Mouse (Mus musculus) large intestine, adult 2 months (tissue): ENCODE results near the gene Wrb. TPM values are rescaled to one million over a fixed set of nuclear protein-coding genes. Genes with fewer than 3 reads are reported as not detected.
"Not testable (repeated sequence)": the region's sequence is repeated elsewhere in the genome, so short reads cannot be mapped to it uniquely, and the experiment has no call there.

Experiments used
- DNase-seq: peaks from one replicate; pipeline ENCODE4 v3.0.0-alpha.2; 2012; ENCODE audit warnings: low read depth, low spot score
- WGBS: fragments of 180-500 bp; shearing (Covaris S2); methylation state at CpG from one replicate; pipeline ENCODE4 v1.1.7; 2018; 5-methylcytosine and 5-hydroxymethylcytosine counted together
- polyA plus RNA-seq: library from polyadenylated mRNA; depleted of rRNA; stranded (reverse); fragments of >200 nt; gene quantifications from 2 replicates; pipeline ENCODE4 v1.2.3, GENCODE M21; 2012; rRNA removed

Wrb gene
- 14.0 and 17.6 TPM in 2 replicates for polyA plus RNA-seq

- under 1% methylated on average over 68 of the region's 68 CpGs for WGBS
- peak; percentile 98 for DNase-seq
These were observed at the start of gene Wrb for GRCm38 (mm10) chr16:96145110-96145800. Gene Wrb, plus strand, starts transcription at chr16:96145407.

- no peak for DNase-seq
- WGBS = 84% methylated on average over 5 of the region's 5 CpGs
These were observed 49.2 kb upstream of the Wrb start for GRCm38 (mm10) chr16:96095966-96096365.

- DNase-seq = not testable (repeated sequence)
These were observed 47.4 kb upstream of the Wrb start for GRCm38 (mm10) chr16:96097811-96098210.

GRCm38 (mm10) chr16:96103036-96103435 lies 42.2 kb upstream of the Wrb start:
- 36% methylated on average over 2 of the region's 2 CpGs for WGBS
- DNase-seq = no peak

GRCm38 (mm10) chr16:96109673-96110072 lies 35.5 kb upstream of the Wrb start:
- 41% methylated on average over 4 of the region's 4 CpGs for WGBS
- no peak for DNase-seq

GRCm38 (mm10) chr16:96110655-96111345 lies 34.4 kb upstream of the Wrb start:
- WGBS = 41% methylated on average over 5 of the region's 5 CpGs

GRCm38 (mm10) chr16:96112769-96113168 lies 32.4 kb upstream of the Wrb start:
- DNase-seq = no peak
- 47% methylated on average over 2 of the region's 2 CpGs for WGBS

More at GRCm38 (mm10) chr16:96110655-96111345, 34.4 kb upstream of the Wrb start:
- DNase-seq = no peak

GRCm38 (mm10) chr16:96114729-96115128 lies 30.5 kb upstream of the Wrb start:
- no peak for DNase-seq
- WGBS = 45% methylated on average over 4 of the region's 4 CpGs

- no peak for DNase-seq
- 47% methylated on average over 4 of the region's 4 CpGs for WGBS
These were observed 25.1 kb upstream of the Wrb start for GRCm38 (mm10) chr16:96120022-96120623.

GRCm38 (mm10) chr16:96126684-96127171 lies 18.5 kb upstream of the Wrb start:
- DNase-seq = no peak
- WGBS = 4% methylated on average over 19 of the region's 19 CpGs

- DNase-seq = no peak
- under 1% methylated on average over 52 of the region's 52 CpGs for WGBS
These were observed 17.9 kb upstream of the Wrb start for GRCm38 (mm10) chr16:96127288-96127656.

- under 1% methylated on average over 70 of the region's 72 CpGs for WGBS
- no peak for DNase-seq
These were observed 17.4 kb upstream of the Wrb start, which contains the start of gene Hmgn1 for GRCm38 (mm10) chr16:96127657-96128344. Gene Hmgn1, minus strand, starts transcription at chr16:96127729.

GRCm38 (mm10) chr16:96128466-96128865 lies 16.7 kb upstream of the Wrb start:
- DNase-seq = no peak
- 4% methylated on average over 9 of the region's 9 CpGs for WGBS

- DNase-seq = not testable (repeated sequence)
- WGBS = 20% methylated on average over 6 of the region's 6 CpGs
These were observed 478 bp upstream of the Wrb start for GRCm38 (mm10) chr16:96144748-96145109.

- no peak for DNase-seq
- 2% methylated on average over 5 of the region's 5 CpGs for WGBS
These were observed 607 bp downstream of the Wrb start for GRCm38 (mm10) chr16:96145814-96146213.

GRCm38 (mm10) chr16:96148834-96149233 lies 3.6 kb downstream of the Wrb start:
- DNase-seq = no peak
- WGBS = 54% methylated on average over 6 of the region's 6 CpGs

- no peak for DNase-seq
- 71% methylated on average over 9 of the region's 9 CpGs for WGBS
These were observed 4.1 kb downstream of the Wrb start for GRCm38 (mm10) chr16:96149311-96149710.

GRCm38 (mm10) chr16:96150995-96151394 lies 5.8 kb downstream of the Wrb start:
- no peak for DNase-seq

GRCm38 (mm10) chr16:96151551-96151950 lies 6.3 kb downstream of the Wrb start:
- 16% methylated on average over 9 of the region's 9 CpGs for WGBS

More at GRCm38 (mm10) chr16:96150995-96151394, 5.8 kb downstream of the Wrb start:
- 18% methylated on average over 4 of the region's 4 CpGs for WGBS

GRCm38 (mm10) chr16:96154476-96154875 lies 9.3 kb downstream of the Wrb start:
- 79% methylated on average over 2 of the region's 2 CpGs for WGBS
- DNase-seq = no peak

More at GRCm38 (mm10) chr16:96151551-96151950, 6.3 kb downstream of the Wrb start:
- no peak for DNase-seq
